Mouse (Mus musculus): Measurements from ENCODE around the gene Gm20388. TPM values are rescaled to one million over a fixed set of nuclear protein-coding genes. Genes with fewer than 3 reads are reported as not detected.
"Not testable (repeated sequence)": the region's sequence is repeated elsewhere in the genome, so short reads cannot be mapped to it uniquely, and the experiment has no call there.

Gm20388 gene
- polyA plus RNA-seq, 1 experiment from 2014 or later, result not detected

DNA sequence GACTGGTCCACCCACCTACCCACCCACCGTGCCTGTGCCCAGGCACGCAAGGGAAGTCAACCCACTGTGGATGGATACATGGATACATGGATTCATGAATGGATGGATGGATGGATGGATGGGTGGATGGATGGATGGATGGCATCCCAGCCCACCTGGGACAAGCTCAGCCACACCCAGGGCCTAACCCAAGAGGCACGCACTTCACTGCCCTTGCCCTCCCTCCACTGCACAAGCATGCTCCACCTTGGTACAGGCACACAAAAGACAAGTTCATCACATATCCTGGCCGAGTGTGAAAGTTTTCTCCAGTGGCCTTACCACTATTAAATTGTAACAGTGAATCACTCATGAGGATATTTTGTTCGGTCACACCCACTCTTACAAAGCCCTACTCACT lies 3713.6 kb downstream of the Gm20388 start:
- Histone ChIP-seq H3K9me3 (no peaks in the 10 kb centered on the region), H3K4me2 (no peak overlapping the region), H3K27ac (no peak overlapping the region), H3K9ac (no peak overlapping the region), H3K36me3 (no peaks in the 10 kb centered on the region), H3K4me3 (no peak overlapping the region), H3K4me1 (peaks cover 12% of the 10 kb centered on the region), H3K27me3 (peaks cover 45% of the 10 kb centered on the region)
- WGBS, result 52% methylated on average over 5 of the region's 5 CpGs
- ATAC-seq (ENCODE audit: insufficient number of reproducible peaks, insufficient read depth, low FRiP score, low TSS enrichment, low read depth), result no peak

DNA sequence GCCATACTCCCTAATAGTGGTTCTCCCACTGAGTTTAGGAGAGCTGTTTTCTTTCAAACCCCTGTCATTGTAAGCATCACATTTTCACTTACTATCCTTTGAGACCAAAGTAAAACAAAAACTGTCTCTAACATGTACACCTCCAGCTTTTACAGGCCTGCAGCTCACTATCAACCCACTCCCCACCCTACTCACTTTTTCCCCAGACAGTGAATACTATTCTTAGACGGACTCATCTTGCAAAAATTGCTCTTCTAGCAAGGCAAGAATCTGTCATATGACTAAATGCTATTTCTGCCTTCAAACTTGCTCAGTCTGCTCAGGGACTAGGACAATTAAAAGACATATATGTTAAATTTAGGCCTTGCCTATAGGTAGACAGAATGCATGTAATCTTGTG lies 3714.1 kb downstream of the Gm20388 start:
- Histone ChIP-seq H3K4me3 (no peak overlapping the region), H3K36me3 (no peaks in the 10 kb centered on the region), H3K27me3 (peaks cover 49% of the 10 kb centered on the region), H3K4me1 (peaks cover 14% of the 10 kb centered on the region), H3K9ac (no peak overlapping the region), H3K4me2 (no peak overlapping the region), H3K9me3 (no peaks in the 10 kb centered on the region), H3K27ac (no peak overlapping the region)
- 37% methylated on average over 1 of the region's 1 CpGs for WGBS
- no peak for ATAC-seq (ENCODE audit: insufficient number of reproducible peaks, insufficient read depth, low FRiP score, low TSS enrichment, low read depth)

DNA sequence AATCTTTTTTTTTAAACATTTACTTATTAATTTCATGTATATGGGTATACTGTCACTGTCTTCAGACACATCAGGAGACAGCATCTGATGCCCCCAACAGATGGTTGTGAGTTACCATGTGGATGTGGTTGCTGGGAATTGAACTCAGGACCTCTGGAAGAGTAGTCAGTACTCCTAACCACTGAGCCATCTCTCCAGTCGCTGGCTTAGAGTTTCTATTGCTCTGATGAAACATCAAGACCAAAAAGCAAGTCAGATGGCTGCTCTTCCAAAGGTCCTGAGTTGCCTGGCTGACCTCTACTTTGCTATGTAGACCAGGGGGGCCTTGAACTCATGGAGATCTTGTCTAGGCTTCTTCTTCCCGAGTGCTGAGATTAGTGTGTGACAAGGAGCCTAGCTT lies 3715.1 kb downstream of the Gm20388 start:
- no peak overlapping the region for H3K27ac ChIP-seq
- no peak for ATAC-seq (ENCODE audit: insufficient number of reproducible peaks, insufficient read depth, low FRiP score, low TSS enrichment, low read depth)
- H3K4me3 ChIP-seq, result no peak overlapping the region
- WGBS, result 22% methylated on average over 2 of the region's 2 CpGs
- peaks cover 52% of the 10 kb centered on the region for H3K27me3 ChIP-seq
- H3K9me3 ChIP-seq, result no peaks in the 10 kb centered on the region
- no peak overlapping the region for H3K9ac ChIP-seq
- peaks cover 14% of the 10 kb centered on the region for H3K4me1 ChIP-seq
- H3K36me3 ChIP-seq, result no peaks in the 10 kb centered on the region
- no peak overlapping the region for H3K4me2 ChIP-seq

DNA sequence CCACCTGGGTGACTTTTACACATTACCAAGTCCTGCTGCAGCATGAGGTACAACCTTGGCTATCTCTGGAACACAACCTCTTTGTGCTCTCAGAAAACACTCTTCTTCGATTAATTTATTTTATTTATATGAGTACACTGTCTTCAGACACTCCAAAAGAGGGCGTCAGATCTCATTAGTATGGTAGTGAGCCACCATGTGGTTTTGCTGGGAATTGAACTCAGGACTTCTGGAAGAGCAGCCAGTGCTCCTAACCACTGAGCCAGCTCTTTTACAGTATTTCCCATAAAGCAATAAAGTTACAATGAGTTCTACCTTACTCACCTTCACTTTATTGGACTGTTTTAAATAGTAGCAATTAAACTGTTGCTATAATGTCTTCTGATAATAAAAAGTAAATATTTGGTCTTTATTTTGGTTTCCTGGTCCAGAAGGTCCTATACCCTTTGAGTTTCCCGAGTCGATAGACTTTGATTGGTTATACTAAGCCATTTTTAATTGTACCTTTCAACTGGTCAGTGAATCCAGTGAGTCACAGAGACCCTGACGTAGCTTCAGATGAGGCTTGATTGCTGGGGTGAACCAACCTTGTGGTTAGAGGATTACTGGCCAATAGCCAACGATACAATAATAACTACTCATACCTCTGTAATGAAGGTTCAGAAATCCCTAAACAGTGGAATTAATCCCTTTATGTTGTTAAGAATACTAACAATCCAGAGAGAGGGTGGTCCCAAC lies 3716.9 kb downstream of the Gm20388 start:
- Histone ChIP-seq H3K4me2 (no peak overlapping the region), H3K4me3 (no peak overlapping the region), H3K4me1 (peaks cover 17% of the 10 kb centered on the region), H3K9me3 (no peaks in the 10 kb centered on the region), H3K27ac (no peak overlapping the region), H3K36me3 (no peaks in the 10 kb centered on the region), H3K9ac (no peak overlapping the region), H3K27me3 (peaks cover 52% of the 10 kb centered on the region)
- ATAC-seq (ENCODE audit: insufficient number of reproducible peaks, insufficient read depth, low FRiP score, low TSS enrichment, low read depth), result no peak
- WGBS, result 61% methylated on average over 6 of the region's 6 CpGs

DNA sequence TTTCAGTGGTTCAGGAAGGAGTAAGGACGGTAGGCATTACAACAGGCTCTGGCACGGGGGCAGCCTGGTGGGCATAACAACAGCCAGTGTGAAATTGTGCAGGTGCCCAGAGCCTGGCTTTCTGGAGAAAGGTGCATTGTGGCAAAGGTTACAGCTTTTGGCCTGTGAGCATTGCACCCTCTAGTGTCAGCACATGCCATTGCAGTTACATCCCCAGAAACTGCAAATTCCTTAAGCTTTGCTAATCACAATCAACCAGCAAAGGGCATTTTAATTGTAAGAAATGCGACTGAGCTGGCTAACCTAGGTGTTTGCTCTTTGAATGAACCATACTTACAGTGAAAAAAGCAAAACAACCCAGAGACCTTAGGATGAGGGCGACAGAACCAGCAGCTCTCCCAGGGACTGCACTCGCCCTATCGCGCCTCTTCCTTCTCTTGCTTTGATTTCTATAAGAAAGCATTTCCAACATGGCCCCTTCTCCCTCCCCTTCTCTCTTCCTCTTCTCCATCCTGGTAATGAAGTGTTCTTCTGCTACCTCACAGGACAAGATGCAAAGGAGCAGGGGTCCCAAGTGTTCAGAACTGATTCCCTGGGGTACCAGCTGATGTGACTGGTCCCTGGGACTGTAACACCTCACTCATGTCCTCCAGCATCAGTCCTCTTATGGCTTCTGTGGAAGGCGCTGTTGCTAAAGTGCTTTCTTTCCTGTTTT lies 3717.8 kb downstream of the Gm20388 start:
- Histone ChIP-seq H3K4me2 (peak overlapping the region; percentile 70), H3K4me1 (peaks cover 18% of the 10 kb centered on the region), H3K27ac (no peak overlapping the region), H3K9ac (0 out of 2 replicates have a peak overlapping the region, but pooled peaks have one; percentile 27), H3K9me3 (no peaks in the 10 kb centered on the region), H3K27me3 (peaks cover 52% of the 10 kb centered on the region), H3K36me3 (no peaks in the 10 kb centered on the region), H3K4me3 (peak overlapping the region; percentile 40)
- WGBS, result 1% methylated on average over 8 of the region's 8 CpGs
- no peak for ATAC-seq (ENCODE audit: insufficient number of reproducible peaks, insufficient read depth, low FRiP score, low TSS enrichment, low read depth)

DNA sequence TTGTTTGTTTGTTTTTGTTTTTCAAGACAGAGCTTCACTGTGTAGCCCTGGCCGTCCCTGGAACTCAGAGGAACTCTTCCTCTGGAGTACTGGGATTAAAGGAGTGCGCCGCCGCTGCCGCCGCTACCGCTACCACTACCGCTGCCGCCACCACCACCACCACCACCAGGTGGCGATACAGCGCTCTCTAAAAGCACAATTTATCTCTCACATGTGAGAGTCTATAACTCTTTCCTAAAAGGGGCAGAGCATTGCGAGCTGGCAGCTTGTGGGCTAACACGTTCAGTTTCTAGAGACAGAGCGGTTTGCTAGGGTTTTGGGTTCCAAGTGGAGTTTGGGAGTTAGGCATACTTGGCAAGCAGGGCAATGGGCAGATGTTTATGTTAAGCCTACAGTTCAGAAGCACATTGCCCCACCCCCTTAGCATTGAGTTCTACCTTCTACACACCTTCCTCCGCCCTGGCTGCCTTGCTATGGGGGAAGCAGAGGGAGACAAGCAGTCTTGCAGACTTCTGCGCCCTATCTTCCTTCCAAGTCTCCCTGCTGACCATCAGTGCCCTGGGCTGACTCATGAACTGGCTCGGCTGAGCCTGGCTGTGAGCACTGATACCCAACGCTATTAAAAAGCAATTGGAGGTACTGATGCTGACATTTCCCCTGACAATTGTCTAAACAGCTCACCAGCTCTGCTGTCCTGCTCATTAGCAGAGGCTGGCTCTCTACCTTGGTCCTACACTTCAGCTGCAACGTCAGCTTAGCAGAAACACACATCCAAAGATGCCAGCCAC lies 3718.5 kb downstream of the Gm20388 start:
- 10% methylated on average over 19 of the region's 19 CpGs for WGBS
- H3K4me3 ChIP-seq, result peak overlapping the region; percentile 40
- H3K9me3 ChIP-seq, result no peaks in the 10 kb centered on the region
- no peak for ATAC-seq (ENCODE audit: insufficient number of reproducible peaks, insufficient read depth, low FRiP score, low TSS enrichment, low read depth)
- no peaks in the 10 kb centered on the region for H3K36me3 ChIP-seq
- H3K27ac ChIP-seq, result no peak overlapping the region
- peaks cover 24% of the 10 kb centered on the region for H3K4me1 ChIP-seq
- H3K27me3 ChIP-seq, result peaks cover 51% of the 10 kb centered on the region
- H3K9ac ChIP-seq, result 0 out of 2 replicates have a peak overlapping the region, but pooled peaks have one; percentile 27
- H3K4me2 ChIP-seq, result peak overlapping the region; percentile 70

DNA sequence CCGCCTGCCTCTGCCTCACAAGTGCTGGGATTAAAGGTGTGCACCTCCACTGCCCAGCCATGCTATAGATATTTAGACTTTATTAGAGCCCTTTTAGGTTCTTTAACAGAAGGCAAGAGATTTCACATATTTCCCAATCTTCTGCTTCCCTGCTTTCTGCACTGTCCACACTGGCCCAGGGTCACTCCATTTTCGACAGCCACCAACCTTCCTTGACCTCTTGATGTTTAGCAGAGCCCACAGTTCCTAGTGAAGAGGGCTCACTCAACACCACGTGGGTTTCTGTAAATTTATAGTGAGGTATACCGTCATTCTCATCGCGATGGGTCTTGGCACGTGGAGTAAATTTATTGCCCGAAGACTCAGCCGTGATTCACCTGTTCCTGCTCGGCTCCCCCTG lies 3719.4 kb downstream of the Gm20388 start:
- no peak for ATAC-seq (ENCODE audit: insufficient number of reproducible peaks, insufficient read depth, low FRiP score, low TSS enrichment, low read depth)
- Histone ChIP-seq H3K27me3 (peaks cover 42% of the 10 kb centered on the region), H3K9ac (no peak overlapping the region), H3K4me2 (peak overlapping the region; percentile 53), H3K27ac (no peak overlapping the region), H3K36me3 (no peaks in the 10 kb centered on the region), H3K4me1 (peaks cover 24% of the 10 kb centered on the region), H3K4me3 (peak overlapping the region; percentile 24; the same call in 1 of the 2 replicates), H3K9me3 (no peaks in the 10 kb centered on the region)
- WGBS, result 47% methylated on average over 10 of the region's 10 CpGs

DNA sequence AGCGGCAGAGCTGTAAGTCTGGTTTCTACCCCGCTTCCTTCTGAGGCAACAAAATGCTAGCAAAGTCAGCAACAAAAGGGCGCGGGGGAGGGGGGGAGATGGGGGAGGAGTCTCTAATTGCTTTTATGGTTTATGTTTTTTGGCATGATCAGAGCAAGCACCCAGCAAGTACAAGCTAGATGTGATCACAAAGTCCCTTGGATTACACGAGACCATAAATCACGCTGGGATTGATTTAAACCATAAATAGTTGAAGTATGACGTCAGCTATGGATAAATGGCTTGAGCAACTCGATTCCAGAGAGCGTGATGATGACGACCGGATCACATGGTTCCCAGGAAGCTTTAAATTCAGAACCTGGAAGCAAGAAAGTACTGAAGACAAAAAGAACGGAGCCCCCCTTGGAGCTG lies 3720.2 kb downstream of the Gm20388 start:
- Histone ChIP-seq H3K4me2 (peak overlapping the region; percentile 53), H3K36me3 (no peaks in the 10 kb centered on the region), H3K27me3 (peaks cover 34% of the 10 kb centered on the region), H3K9me3 (no peaks in the 10 kb centered on the region), H3K4me1 (peaks cover 24% of the 10 kb centered on the region), H3K9ac (no peak overlapping the region), H3K27ac (no peak overlapping the region), H3K4me3 (peak overlapping the region; percentile 24)
- ATAC-seq (ENCODE audit: insufficient number of reproducible peaks, insufficient read depth, low FRiP score, low TSS enrichment, low read depth), result no peak
- 19% methylated on average over 12 of the region's 12 CpGs for WGBS

DNA sequence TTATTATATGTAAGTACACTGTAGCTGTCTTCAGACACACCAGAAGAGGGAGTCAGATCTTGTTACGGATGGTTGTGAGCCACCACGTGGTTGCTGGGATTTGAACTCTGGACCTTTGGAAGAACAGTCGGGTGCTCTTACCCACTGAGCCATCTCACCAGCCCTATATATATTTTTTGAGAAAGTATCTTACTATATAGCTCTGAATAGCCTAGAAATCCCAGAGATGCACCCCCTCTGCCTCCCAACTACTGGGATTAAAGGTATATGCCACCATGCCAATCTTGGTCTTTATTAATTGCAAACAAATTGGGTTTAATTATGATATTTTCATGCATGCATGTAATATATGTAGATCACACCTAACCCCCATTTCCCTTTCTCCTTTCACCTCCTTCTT lies 3721.1 kb downstream of the Gm20388 start:
- not testable (repeated sequence) for H3K9me3 ChIP-seq; H3K4me2 ChIP-seq; H3K4me3 ChIP-seq; H3K36me3 ChIP-seq; ATAC-seq (ENCODE audit: insufficient number of reproducible peaks, insufficient read depth, low FRiP score, low TSS enrichment, low read depth); H3K27ac ChIP-seq; H3K9ac ChIP-seq
- H3K4me1 ChIP-seq, result peaks cover 24% of the 10 kb centered on the region
- peaks cover 27% of the 10 kb centered on the region for H3K27me3 ChIP-seq
- WGBS, result 66% methylated on average over 3 of the region's 3 CpGs

DNA sequence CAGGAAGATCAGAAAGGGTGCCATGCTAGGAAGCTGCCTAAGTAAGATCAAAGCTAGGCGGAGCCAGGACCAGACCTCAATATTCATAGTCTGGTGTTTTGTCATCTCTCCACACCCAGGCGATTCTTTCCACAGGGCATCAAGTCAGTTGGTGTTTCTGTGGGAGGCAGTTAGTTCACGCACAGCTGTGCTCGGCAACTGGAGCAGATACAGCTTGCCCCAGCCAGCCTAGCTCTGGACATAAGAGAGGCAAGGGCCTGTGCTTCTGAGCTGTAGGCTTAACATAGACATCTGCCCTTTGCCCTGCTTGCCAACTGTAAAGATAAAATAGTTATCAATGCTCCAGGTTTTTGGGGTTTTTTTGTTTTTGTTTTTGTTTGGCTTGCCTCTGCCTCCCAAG lies 3721.6 kb downstream of the Gm20388 start:
- H3K27me3 ChIP-seq, result peaks cover 23% of the 10 kb centered on the region
- WGBS, result 84% methylated on average over 4 of the region's 4 CpGs
- no peak overlapping the region for H3K27ac ChIP-seq
- no peaks in the 10 kb centered on the region for H3K9me3 ChIP-seq
- no peak for ATAC-seq (ENCODE audit: insufficient number of reproducible peaks, insufficient read depth, low FRiP score, low TSS enrichment, low read depth)
- H3K4me2 ChIP-seq, result no peak overlapping the region
- no peak overlapping the region for H3K4me3 ChIP-seq
- H3K4me1 ChIP-seq, result peaks cover 24% of the 10 kb centered on the region
- no peak overlapping the region for H3K9ac ChIP-seq
- H3K36me3 ChIP-seq, result no peaks in the 10 kb centered on the region

DNA sequence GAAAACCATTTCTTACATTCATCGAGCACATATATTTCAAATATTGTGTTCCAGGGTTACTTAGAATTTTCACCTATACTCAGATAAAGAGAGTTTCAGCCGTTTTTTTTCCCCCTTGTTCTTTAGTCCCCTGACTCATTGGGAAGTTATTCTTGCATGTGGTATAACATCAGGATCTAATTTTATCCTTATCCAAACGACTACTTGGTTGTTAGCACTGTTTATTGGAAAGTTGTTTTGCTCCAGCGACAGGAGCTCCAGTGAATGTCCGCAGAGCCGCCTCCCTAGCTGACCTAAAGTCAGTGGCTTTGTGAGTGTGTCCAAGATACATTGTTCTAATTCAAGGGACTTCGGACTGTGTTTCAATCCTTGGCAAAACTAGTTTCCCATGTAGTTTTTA lies 3723.2 kb downstream of the Gm20388 start:
- Histone ChIP-seq H3K36me3 (no peaks in the 10 kb centered on the region), H3K9ac (no peak overlapping the region), H3K4me2 (no peak overlapping the region), H3K9me3 (no peaks in the 10 kb centered on the region), H3K27ac (no peak overlapping the region), H3K4me1 (peaks cover 16% of the 10 kb centered on the region), H3K4me3 (no peak overlapping the region), H3K27me3 (peaks cover 10% of the 10 kb centered on the region)
- WGBS, result 47% methylated on average over 7 of the region's 7 CpGs
- no peak for ATAC-seq (ENCODE audit: insufficient number of reproducible peaks, insufficient read depth, low FRiP score, low TSS enrichment, low read depth)
